Mouse (Mus musculus) embryonic fibroblast, embryonic 13.5 days (primary cell): ENCODE results near the gene Lgals1.

Experiments
- CTCF ChIP-seq: IDR thresholded peaks from 2 replicates; pipeline ENCODE4 v1.5.1; 2011; ENCODE audit warnings: mild to moderate bottlenecking, control low read depth, low read length, moderate library complexity, borderline replicate concordance; ENCODE audit not compliant: insufficient read depth
- POLR2A ChIP-seq: IDR thresholded peaks from 2 replicates; pipeline ENCODE4 v1.6.1; 2011; ENCODE audit warnings: low read depth, mild to moderate bottlenecking, control low read depth, low read length, moderate library complexity

GRCm38 (mm10) chr15:78918126-78918525, 8.4 kb upstream of the Lgals1 start:
- no peak for TF ChIP-seq CTCF
- TF ChIP-seq POLR2A = no peak
